Mouse (Mus musculus): Measurements from ENCODE around the gene Ankrd63.

Gene Ankrd63

GRCm38 (mm10) chr2:118687791-118688190, 16.0 kb downstream of the Ankrd63 start:
- DNase-seq: no peak

- no peak for DNase-seq
Measured at GRCm38 (mm10) chr2:118686693-118687092, 17.1 kb downstream of the Ankrd63 start.

GRCm38 (mm10) chr2:118685088-118685487, 18.7 kb downstream of the Ankrd63 start:
- DNase-seq: no peak

GRCm38 (mm10) chr2:118682544-118683260, 21.1 kb downstream of the Ankrd63 start:
- no peak for DNase-seq

GRCm38 (mm10) chr2:118680926-118681325, 22.8 kb downstream of the Ankrd63 start:
- DNase-seq: no peak

- DNase-seq: no peak
Measured at GRCm38 (mm10) chr2:118679577-118679976, 24.2 kb downstream of the Ankrd63 start.

GRCm38 (mm10) chr2:118677817-118678216, 25.9 kb downstream of the Ankrd63 start:
- no peak for DNase-seq

GRCm38 (mm10) chr2:118676839-118677741, 26.7 kb downstream of the Ankrd63 start:
- DNase-seq: no peak

- DNase-seq: no peak
Measured at GRCm38 (mm10) chr2:118674500-118674899, 29.3 kb downstream of the Ankrd63 start.

- no peak for DNase-seq
Measured at GRCm38 (mm10) chr2:118673686-118674465, 29.9 kb downstream of the Ankrd63 start.

- no peak for DNase-seq
Measured at GRCm38 (mm10) chr2:118671728-118672127, 32.0 kb downstream of the Ankrd63 start.

GRCm38 (mm10) chr2:118669785-118670184, 34.0 kb downstream of the Ankrd63 start:
- DNase-seq: no peak

- no peak for DNase-seq
Measured at GRCm38 (mm10) chr2:118669245-118669644, 34.5 kb downstream of the Ankrd63 start.

- DNase-seq: no peak
Measured at GRCm38 (mm10) chr2:118667181-118667580, 36.6 kb downstream of the Ankrd63 start.

GRCm38 (mm10) chr2:118665616-118666015, 38.1 kb downstream of the Ankrd63 start:
- DNase-seq: no peak

GRCm38 (mm10) chr2:118664975-118665516, 38.7 kb downstream of the Ankrd63 start:
- DNase-seq: no peak

GRCm38 (mm10) chr2:118663804-118664766, 39.7 kb downstream of the Ankrd63 start:
- DNase-seq: peak; percentile 49

- DNase-seq: peak; percentile 76
Measured at GRCm38 (mm10) chr2:118662902-118663803, 40.6 kb downstream of the Ankrd63 start, which contains the start of gene Pak6. Pak6 (plus strand) TSS chr2:118663303.

- no peak for DNase-seq
Measured at GRCm38 (mm10) chr2:118661891-118662290, 41.9 kb downstream of the Ankrd63 start.

GRCm38 (mm10) chr2:118659998-118660452, 43.7 kb downstream of the Ankrd63 start:
- no peak for DNase-seq
